Mouse (Mus musculus): Measurements from ENCODE around the gene Rnf224.
A peak's percentile ranks its signal among the peaks of the same experiment; 100 is the strongest.

The Rnf224 gene

DNA sequence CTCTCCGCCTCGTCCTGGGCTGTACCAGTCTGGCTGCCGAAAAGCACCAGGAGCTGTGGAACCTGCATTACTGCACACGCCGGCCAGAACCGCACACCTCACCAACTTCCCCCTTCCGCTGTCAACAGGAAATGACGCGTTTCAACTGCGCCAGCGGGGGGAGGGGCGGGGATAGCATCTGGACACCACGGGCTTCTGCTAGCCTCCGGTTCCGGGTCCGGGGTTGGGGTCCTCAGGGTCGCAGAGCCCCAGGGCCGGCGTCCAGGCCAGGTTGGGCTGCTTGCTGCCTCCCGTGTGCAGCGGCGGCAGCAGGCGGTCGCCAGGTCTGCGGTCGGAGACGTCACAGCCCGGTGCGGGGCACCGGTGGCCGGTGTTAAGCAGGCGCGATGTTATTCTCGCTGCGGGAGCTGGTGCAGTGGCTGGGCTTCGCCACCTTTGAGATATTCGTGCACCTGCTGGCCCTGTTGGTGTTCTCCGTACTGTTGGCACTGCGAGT, 18.7 kb upstream of the Rnf224 start, which contains the start of gene Tmem203:
Tmem203 (plus strand) TSS at position 156 of the 496 bp plus-strand sequence.
- peak; percentile 90 for DNase-seq

DNA sequence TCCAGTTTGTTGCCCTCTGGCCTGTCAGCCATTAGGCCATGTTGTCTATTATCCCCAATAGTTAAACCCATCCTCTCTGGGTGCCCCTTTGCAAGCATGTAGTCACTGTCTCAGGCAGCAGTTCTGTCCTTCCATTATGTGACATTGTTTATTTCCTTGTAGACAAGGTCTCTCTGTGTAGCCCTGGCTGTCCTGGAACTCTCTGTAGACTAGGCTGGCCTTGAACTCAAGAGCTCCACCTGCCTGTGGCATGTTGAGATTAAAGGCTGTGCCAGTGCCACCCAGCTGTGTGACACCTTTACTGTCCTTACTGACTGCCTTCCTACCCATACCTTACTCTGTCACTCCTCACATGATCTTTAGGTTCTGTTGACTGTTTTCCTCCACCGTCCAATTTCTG, 15.7 kb upstream of the Rnf224 start:
- DNase-seq, result no peak

DNA sequence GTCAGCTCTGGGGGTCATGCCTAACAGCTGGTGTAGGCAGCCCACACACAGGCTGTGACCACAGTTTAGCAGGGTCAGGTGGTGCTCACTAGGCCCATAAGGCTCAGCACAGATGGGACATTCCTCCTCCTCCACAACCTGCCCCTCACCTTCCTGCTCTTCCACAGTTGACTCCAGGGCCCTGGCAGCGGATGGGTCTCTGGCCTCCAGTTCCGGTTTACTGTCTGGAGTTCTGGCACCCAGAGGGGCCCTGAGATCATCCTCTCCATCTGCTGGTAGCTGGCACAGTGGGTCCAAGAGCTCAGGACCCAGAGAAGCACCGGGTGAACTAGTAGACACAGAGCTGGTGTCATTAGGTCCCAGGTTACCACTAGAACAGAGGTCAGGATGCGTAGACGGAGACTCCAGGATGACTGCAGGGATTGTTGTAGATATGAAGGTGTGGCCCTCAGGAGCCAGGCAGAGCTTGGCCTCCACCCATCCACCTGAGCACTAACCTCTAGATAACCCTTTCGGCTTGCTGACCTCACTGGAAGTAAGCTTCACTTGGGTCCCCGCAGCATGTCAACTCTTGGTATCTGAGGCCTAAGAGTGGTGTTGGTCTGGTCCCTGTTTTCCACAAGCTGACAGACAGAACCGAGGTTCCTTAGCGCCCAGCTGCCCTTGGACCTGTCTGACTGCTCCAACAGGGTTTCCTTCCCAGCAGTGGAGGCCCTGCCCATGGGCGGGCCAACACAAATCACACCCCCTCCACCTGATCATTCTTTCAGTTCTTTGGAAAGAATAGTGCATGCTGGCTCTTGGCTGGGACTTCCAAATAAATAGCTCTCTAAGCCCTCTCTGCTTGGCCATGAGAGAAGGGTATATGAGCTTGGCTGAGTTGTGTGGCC, 9.8 kb upstream of the Rnf224 start, which contains the start of gene AL732309.1:
AL732309.1 (minus strand) TSS at position 681 of the 890 bp plus-strand sequence.
- DNase-seq, result no peak

DNA sequence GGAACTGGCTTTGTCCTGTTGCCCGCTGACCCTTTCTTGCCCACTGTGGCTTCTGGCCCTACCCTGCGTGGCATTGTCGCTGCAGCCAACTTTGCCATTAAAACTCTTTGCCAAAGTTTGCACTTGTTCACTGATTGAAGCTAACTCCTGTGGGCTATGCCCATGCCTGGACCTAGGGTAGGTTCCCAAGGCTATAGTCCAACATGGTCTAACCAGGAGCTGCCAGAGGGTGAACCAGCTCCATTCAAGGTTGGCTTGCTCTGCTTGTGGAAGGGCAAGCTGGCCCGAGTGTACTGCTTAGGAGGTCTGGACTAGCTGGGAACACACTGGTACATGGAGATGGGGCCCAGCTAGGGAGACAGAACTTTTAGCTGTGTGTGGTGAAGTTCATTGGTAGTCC, 7.6 kb upstream of the Rnf224 start:
- no peak for DNase-seq

DNA sequence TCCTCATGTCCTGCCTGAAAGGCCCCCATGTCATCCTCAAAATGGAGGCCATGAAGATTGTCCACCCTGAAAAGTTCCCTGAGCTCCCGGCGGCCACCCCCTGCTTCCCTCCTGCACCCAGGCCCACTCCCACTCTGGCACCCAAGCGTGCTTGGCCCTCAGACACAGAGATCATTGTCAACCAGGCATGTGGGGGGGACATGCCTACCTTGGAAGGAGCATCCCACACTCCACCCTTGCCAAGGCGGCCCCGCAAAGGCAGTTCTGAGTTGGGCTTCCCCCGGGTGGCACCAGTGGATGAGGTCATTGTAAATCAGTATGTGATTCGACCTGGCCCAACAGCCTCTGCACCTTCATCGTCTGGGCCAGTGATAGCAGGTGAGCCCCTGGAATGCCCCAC, 6.8 kb upstream of the Rnf224 start:
- DNase-seq, result no peak

DNA sequence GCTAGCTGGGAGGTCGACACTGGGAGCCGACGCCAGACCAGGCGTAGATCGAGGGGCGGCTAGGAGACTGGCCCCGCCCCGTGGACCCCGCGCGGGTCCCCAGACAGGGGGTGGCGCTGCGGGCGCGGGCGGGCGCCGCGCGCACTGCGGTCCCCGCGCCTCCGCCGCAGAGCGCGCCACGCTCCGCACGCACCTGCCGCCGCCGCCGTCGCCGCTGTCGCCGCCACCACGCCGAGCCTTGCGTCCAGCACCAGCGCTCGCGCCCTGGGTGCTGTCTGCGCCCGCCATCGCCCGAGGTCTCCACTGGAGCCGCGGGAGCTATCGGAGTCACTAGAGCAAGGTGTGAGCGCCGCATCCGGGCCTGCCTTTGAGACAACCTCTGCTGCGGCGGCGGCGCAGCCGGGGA, 5.5 kb upstream of the Rnf224 start, which contains the start of the genes Rnf208 and Cysrt1:
Rnf208 (plus strand) TSS at position 155 of the 406 bp plus-strand sequence.
Cysrt1 (minus strand) TSS at position 352 of the 406 bp plus-strand sequence.
- DNase-seq, result no peak

DNA sequence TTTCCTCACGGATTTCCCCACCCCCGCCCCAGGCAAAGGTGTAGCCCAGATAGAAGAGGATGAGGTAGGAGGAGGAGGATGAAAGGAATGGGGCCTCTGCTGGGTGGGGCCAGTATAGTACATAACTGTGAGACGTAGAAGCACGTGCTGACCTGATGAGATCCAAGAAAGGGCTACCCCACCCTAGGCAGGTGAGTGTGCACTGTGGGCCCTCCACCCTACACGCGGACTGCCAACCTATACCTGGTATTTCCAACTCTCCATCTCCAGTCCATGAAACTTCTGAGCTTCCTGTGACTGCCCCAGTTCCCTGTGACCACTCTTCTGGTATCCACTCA, 4.8 kb upstream of the Rnf224 start:
- no peak for DNase-seq

DNA sequence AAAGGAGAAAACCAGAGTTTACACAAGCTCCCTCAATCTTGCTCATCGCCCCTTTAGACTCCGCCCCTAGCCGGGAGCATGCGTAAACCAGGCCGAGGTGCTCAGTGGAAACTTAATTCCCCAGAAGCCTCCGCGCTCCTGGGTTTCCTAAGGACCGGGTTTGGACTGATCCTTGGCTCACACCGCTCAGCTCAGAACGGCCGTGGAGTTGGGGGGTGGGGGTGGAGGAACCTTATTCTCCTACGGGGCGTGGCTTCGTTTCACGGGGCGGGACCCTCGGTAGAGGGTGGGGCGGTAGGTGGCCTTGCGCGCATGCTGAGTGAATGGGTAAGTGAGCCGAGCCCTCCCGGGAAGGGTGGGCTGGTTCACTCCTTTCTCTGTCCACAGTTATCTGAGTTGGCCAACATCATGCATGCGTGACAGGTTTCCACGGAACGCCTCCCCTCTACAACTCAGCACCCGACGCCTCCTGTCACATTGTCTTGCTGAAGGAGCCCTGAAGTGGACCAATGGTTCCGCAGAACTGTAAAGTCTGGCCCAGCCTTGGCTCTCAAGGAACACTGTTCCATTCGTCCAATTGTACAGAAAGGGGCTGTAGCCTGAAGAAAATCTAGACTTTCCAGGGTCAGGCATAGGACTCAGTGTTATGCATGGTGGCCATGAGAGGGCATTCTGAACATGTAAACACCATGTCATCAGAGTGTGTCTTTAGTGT, 4.3 kb upstream of the Rnf224 start:
- peak; percentile 88 for DNase-seq

DNA sequence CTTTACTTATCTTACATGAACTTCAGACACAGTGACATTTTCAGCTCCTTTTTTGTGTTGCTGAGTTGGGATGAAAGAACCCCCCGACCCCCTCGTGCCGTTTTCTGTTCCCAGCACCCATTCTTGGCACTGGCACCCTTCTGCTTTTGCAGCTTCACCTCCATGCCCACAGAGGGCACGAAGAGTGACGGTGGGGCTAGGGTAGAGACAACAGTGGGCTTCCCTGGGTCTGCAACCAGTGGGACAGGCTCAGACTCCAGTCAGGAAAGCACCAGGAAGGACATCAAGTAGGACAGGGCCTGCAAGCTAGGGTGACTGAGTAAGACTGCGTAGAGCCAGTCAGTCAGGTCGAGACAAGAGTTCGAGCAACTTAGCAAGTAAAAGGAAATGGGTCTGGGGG, 3.7 kb upstream of the Rnf224 start:
- no peak for DNase-seq

DNA sequence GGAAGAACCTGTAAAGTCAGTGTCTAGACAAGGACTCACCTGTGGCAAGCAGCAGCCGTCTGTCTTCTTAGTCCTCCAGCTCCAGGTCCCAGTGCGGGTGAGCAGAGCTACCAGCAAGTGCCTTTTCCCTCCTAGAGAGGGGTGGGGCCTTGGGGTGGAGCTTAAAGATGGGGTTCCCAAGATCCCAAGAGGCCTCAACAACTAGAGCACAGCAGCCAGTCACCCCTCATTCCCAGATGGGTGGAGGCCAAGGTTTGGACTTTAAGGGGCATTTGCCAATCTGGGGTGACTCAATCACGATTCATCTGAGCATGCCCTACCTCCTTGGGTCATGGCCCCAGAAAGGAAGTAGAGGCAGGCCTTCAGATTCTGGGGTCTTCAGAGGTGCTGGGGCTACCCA, 3.2 kb upstream of the Rnf224 start:
- DNase-seq, result no peak

DNA sequence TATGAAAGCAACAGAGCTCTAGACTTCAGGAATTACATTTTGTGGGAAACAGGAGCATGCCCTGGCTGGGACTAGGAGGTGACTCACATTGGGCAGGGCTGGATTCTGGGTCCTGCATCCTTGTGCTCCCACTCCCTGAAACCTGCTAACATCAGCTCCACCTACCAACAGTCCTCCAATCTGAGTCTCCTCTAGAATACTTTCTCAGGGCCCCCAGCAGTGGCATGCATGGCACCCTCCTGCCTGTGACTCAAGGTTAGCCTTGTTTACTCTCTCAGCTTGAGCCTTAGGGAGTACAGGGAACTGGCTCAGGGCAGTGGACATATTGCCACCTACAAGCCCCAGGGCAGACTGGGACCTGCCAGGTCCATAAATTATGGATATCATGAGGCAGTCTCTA, 1.5 kb upstream of the Rnf224 start:
- no peak for DNase-seq

DNA sequence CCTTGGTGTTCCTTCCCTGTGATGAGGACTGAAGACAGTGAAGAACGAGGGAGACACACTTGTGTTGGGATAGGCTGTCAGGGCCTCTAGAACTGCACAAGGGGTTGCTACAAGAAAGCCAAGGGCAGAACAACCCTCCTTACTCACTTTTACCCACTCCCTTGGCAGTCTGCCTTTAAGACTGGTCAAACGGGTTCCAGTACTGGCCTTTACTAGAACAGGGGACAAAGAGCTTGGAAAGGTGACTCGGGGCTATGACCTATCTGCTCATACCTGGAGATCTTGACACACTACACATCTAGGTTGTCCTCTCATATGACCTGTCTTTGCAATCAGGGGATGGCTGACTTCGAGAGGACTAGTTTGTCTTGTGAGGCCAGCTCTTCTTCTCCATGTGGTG, 935 bp upstream of the Rnf224 start:
- peak; percentile 75 for DNase-seq

DNA sequence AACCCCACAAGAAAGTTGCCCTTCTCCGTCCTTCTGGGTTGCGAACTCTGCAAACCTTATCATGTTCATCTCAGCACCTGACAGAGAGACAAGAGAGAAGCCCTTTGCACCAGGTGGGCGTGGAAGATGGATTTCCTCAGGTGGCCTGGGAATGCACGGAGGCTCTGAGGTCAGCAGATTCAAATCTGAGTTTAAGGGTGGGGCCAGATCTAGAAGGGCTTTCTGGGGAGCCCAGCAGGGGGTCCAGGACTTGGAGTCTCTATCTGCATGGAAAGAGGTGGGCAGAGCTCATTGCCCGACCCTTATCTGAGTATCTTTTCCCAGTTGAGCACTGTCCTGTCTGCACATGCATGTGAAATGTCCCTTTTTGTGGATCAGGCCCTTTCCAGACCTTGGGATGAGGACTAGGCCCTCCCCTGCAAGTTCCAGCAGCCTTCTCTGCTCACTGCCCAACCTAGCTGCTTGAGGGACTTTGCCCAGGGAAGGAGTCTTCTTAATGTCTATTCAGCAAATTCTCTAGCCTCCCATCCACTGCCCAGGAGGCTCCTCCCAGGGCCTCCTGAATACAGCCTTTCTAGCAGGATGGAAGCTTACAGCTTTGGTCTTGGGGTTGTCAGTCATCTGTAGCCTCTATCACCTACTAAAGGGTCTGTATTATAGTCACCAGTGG, 1.9 kb downstream of the Rnf224 start:
- peak; percentile 60 for DNase-seq

DNA sequence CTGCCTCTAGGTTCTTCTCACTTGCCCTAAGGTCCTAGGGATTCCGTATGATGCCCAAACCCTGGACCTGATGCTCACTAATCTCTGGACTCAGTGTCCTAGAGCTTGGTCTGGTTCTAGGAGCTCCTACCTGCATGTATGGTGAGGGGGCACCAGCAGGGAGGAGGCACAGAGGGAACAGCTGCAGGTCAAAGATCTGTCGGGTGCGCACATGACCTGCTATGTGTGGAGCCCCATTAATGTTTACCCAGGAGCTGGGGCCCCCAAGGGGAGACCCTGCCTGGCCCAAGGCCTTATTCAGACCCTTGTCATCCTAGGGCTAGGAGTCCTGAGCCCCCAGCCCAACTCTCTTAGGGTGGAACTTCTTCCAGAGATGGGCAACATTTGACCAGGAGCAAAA, 2.5 kb downstream of the Rnf224 start, which contains the start of gene Slc34a3:
Slc34a3 (minus strand) TSS at position 315 of the 400 bp plus-strand sequence.
- peak; percentile 67 for DNase-seq

DNA sequence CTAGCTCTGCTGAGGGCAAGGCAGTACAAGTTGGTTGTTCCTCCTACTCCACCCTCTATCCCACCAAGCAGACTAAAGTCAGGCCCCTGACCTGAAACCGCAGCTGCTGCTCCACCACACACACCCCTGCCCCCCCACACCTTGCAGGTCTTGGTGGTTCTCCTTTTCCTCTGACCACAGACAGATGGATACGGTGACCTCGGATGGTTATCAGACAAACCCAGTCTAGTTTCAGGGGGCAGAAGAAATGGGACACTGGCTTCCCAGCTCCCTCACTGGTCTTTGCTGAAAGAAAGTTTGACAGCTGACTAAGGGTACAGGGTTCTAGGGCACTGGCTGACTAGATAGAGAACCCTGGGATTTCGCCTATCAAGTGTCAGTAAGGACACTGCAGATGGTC, 3.2 kb downstream of the Rnf224 start:
- DNase-seq, result no peak

DNA sequence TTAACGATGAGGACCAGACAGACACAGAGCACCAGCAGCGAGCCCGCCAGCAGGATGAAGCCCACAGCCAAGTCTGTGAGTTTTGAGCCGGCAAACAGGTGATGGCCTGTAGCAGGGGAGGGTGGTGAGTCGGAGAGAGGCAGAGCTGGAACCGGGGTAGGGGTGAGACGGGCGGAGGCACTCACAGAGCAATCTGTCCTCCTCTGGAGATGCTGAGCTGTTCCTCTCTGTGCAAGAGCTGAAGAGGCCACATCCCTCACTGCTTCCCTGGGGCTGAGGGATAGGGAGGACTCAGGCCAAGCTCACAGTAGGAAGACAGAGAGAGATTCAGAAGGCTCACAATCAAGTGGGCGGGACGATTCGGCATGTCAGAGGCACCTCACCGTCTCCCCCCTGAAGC, 5.5 kb downstream of the Rnf224 start:
- no peak for DNase-seq

DNA sequence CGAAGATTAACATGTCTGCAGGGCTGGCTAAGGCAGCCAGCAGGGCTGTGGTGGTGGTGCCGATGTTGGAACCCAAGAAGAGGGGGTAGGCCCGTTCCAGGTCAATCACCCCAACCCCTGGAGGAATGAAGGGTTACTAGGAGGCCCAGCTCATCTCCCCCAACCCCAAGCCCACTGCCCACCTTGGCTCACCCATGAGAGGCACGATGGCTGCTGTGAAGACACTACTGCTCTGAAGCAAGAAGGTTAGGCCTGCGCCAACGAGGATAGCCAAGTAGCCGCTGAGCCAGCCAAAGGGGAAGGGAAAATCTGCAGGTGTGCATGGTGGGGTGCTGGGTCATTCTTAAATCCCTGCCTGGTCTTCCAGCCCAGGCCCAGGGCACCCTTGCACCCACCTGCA, 6.0 kb downstream of the Rnf224 start:
- DNase-seq, result no peak

DNA sequence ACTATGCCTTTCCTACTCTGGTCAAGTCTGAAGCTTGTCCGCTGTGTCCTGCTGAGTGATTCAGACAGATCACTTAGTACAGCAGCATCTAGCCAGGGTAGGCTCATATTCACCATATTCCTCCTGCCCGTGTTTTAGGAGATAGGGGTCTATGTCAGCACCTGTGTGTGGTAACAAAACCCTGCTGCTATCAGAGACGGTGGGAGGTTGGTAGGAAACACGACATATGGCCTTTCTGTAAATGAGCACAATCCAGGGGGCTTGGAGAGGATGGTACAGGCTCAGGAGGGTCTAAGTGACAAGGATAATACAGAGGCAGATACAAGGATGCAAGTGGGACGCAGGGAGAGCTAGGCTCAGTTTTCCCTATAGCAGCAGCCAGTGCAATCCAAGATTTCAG, 7.0 kb downstream of the Rnf224 start:
- no peak for DNase-seq

DNA sequence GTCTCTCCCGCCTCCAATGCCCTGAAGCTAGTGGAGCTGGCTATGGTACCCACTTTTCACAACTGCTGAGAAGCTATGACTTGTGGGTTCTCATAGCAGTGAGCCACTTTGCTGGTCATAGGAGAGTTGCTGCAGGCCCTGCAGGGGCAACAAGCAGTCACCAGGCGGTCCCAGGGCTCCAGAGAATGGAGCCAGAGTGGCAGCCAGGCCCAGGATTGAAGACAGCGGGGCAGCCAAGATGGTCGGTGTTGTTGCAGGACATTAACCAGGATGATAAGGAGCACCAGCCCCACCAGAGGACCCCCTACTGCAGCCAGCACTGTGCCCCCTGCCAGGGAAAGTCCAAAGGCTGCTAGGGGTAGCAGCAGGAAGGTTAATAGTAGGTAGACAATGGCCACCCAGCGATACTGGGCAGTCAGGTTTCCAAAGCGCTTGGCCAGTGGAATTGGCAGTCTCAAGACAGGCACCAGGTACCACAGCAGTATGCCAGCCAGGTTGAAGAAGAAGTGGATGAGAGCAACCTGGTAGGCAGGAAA, 7.5 kb downstream of the Rnf224 start:
- no peak for DNase-seq

DNA sequence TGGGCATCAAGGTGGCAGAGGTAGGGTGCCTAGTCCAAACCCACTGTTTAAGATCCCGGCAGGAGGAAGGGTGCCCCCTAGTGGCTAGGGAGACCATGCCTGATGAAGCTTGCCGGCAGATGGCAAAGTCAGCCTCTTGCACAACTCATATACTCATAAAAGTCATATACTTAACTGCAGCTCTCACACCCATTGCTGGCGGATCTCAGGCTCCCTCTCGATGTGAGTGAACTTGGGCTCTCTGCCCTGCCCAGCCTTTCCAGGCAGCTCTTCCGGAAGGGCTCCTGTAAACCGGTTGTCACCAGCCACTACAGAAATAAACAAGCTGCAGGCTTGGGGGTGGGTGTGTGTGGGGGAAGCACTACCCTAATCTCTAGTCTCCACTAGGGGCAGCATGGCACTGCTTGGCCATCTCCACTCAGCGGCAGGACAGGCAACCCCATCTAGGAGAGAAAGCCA, 8.1 kb downstream of the Rnf224 start:
- DNase-seq, result peak; percentile 94

DNA sequence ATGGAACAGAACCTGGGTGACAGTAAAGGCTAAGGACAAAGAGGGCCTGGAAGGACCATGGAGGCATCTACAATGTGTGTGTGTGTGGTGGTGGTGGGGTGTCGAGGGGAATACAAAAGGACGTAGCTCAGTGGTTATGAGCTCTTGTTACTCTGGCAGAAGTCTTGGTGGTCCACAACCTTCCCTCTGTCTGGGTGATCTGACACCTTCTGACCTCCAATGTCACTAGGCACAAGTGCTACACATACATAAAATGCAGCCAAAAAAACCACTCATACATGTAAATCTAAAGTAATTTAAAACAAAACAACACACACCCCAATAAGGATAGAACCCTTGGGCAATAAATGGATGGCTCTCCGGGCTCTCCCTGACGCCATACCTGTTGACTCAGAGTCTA, 9.2 kb downstream of the Rnf224 start:
- no peak for DNase-seq

DNA sequence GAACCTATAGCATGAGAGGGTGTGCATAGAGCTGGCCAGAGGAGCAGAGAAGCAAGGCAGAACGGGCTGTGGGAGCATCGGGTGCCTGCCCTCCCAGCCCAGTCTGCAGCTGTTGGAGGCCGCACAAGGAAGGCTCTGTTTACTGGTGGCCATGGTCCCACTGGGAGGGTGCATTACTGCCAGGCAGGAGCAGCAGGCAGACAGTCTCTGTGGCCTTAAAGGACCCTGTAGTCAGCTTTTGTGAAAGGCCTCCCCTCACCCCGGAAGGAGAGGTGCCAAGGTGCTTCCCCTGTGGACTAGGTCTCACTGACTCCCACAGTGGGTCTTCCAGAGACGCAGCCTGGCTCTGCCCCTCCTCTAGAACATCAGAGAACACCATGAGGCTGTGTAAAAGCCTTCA, 9.7 kb downstream of the Rnf224 start:
- no peak for DNase-seq
